Mouse (Mus musculus) hindlimb bud, embryonic 11.5 days (tissue): Measurements from ENCODE around the gene Slc25a45.

Experiments used
- DNase-seq: peaks from one replicate; pipeline ENCODE4 v3.0.0-alpha.2; 2012; ENCODE audit warnings: low read depth, low spot score; ENCODE audit errors: extremely low spot score

Slc25a45 gene

GRCm38 (mm10) chr19:5887234-5887815 lies 9.7 kb downstream of the Slc25a45 start:
- no peak for DNase-seq

- no peak for DNase-seq
Observed at GRCm38 (mm10) chr19:5889211-5889610, 11.6 kb downstream of the Slc25a45 start.

- DNase-seq, result no peak
Observed at GRCm38 (mm10) chr19:5891521-5892258, 14.1 kb downstream of the Slc25a45 start.

- no peak for DNase-seq
Observed at GRCm38 (mm10) chr19:5892262-5892661, 14.7 kb downstream of the Slc25a45 start.

- no peak for DNase-seq
Observed at GRCm38 (mm10) chr19:5892735-5893134, 15.1 kb downstream of the Slc25a45 start.

GRCm38 (mm10) chr19:5893282-5894001 lies 15.8 kb downstream of the Slc25a45 start:
- DNase-seq, result no peak

GRCm38 (mm10) chr19:5894002-5894678 lies 16.5 kb downstream of the Slc25a45 start, which contains the start of gene Tigd3:
Tigd3 (minus strand) TSS chr19:5894149.
- peak; percentile 82 for DNase-seq

- no peak for DNase-seq
Observed at GRCm38 (mm10) chr19:5907275-5907674, 29.7 kb downstream of the Slc25a45 start.

- DNase-seq, result no peak
Observed at GRCm38 (mm10) chr19:5910221-5910620, 32.6 kb downstream of the Slc25a45 start.

- DNase-seq, result no peak
Observed at GRCm38 (mm10) chr19:5911430-5912102, 34.0 kb downstream of the Slc25a45 start.

- DNase-seq, result peak; percentile 99
Observed at GRCm38 (mm10) chr19:5912103-5913006, 34.7 kb downstream of the Slc25a45 start.

GRCm38 (mm10) chr19:5913007-5913719 lies 35.6 kb downstream of the Slc25a45 start, which contains the start of gene Dpf2:
Dpf2 (minus strand) TSS chr19:5913010.
- DNase-seq, result no peak

GRCm38 (mm10) chr19:5921715-5922114 lies 44.1 kb downstream of the Slc25a45 start:
- DNase-seq, result no peak

- no peak for DNase-seq
Observed at GRCm38 (mm10) chr19:5922119-5922942, 44.7 kb downstream of the Slc25a45 start.

- no peak for DNase-seq
Observed at GRCm38 (mm10) chr19:5922963-5923362, 45.4 kb downstream of the Slc25a45 start.

- DNase-seq, result peak; percentile 53
Observed at GRCm38 (mm10) chr19:5923990-5924712, 46.5 kb downstream of the Slc25a45 start.

- DNase-seq, result peak; percentile 73
Observed at GRCm38 (mm10) chr19:5924713-5925093, 47.1 kb downstream of the Slc25a45 start, which contains the start of gene Cdc42ep2. Cdc42ep2 (minus strand) TSS chr19:5924816.
